Mouse (Mus musculus): ENCODE data around the gene Rbm48. TPM values are rescaled to one million over a fixed set of nuclear protein-coding genes. Genes with fewer than 3 reads are reported as not detected.

Gene Rbm48
- polyA plus RNA-seq, 1 experiment, result 13.0 TPM

DNA sequence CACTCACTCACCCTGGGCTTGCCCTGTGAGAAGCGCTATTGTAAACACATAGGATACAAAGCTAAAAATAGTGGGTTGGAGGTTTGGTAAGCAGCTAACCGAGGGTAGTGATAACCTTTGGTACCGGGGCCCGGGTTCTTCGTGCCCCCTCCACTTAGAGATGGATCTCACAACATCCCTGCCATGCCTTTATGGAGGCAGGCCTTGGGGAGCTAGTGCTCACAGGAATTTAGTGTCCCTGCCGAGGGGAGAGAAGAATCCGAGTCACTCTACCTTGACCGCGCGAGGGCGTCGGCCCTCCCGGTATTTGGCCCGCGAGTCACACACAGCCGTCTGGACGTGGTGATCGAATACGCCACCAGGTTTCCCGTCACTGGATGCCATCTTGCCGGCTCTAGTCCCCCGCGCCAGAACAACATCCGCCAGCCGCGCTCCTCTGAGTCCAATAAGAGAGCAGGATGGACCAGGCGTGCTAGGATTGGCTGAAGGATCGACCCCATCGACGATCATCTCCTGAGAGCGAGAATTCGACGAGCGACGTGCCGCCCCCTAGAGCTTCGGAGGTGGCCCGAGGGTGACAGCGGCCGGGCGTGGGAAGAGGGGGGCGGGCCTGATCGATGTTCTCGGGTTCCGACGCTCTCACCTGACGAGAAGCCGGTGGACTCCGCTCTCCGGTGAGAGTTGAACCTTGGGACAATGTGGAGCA is 539 bp downstream of the Rbm48 start, which contains the start of gene Pex1:
Gene Pex1 (plus strand): TSS at position 374 of the 706 bp plus-strand sequence.
- Histone ChIP-seq H3K4me1 (ENCODE audit: control insufficient read depth, insufficient read depth, low read length) (0 out of 2 replicates have a peak, but pooled peaks cover 3% of the 10 kb centered on the region), H3K4me3 (replicated peaks; ENCODE audit: insufficient read depth, low read depth, low read length) (peak within 1 kb of the TSS; percentile 95), H3K27ac (ENCODE audit: insufficient read depth, low read length) (peak within 1 kb of the TSS; percentile 72), H3K27me3 (ENCODE audit: control insufficient read depth, insufficient read depth, low read length) (no peaks in the 10 kb centered on the region)
- no peak for TF ChIP-seq CTCF (IDR thresholded peaks at IDR 0.05; ENCODE audit: borderline replicate concordance, insufficient read depth, low read depth, low read length)
- peak; percentile 37; the same call in 1 of the 2 replicates for TF ChIP-seq POLR2A (IDR thresholded peaks at IDR 0.05; ENCODE audit: borderline replicate concordance, insufficient read depth, low read length)
- WGBS, result under 1% methylated on average over 50 of the region's 50 CpGs
- peak; percentile 93 to 95 for DNase-seq

DNA sequence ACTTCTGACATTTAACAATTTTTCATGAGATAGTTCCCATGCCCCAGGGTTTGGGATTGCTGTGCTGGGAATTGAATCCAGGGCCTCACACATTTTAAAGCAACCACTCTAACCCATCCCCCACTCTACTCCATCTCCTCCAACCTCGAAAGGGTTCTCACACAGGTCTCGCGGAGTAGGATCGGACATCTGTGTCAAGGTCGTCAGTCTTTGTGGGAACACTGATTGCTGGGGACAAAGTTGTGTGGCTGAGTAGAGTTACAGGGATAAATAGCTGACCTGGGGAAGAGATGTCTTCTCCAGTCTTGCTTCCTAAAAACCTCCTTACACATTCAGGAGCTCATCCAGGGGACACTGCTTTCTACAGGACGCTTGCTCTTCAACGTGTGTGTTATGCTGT is 17.3 kb downstream of the Rbm48 start:
- no peaks in the 10 kb centered on the region for H3K27me3 ChIP-seq (ENCODE audit: control insufficient read depth, insufficient read depth, low read length)
- no peaks in the 10 kb centered on the region for H3K4me1 ChIP-seq (ENCODE audit: control insufficient read depth, insufficient read depth, low read length)
- TF ChIP-seq POLR2A (IDR thresholded peaks at IDR 0.05; ENCODE audit: borderline replicate concordance, insufficient read depth, low read length), result no peak
- no peak for TF ChIP-seq CTCF (IDR thresholded peaks at IDR 0.05; ENCODE audit: borderline replicate concordance, insufficient read depth, low read depth, low read length)
- H3K27ac ChIP-seq (ENCODE audit: insufficient read depth, low read length), result no peak overlapping the region
- no peak overlapping the region for H3K4me3 ChIP-seq (replicated peaks; ENCODE audit: insufficient read depth, low read depth, low read length)
- 93% methylated on average over 7 of the region's 7 CpGs for WGBS
- DNase-seq, result no peak

DNA sequence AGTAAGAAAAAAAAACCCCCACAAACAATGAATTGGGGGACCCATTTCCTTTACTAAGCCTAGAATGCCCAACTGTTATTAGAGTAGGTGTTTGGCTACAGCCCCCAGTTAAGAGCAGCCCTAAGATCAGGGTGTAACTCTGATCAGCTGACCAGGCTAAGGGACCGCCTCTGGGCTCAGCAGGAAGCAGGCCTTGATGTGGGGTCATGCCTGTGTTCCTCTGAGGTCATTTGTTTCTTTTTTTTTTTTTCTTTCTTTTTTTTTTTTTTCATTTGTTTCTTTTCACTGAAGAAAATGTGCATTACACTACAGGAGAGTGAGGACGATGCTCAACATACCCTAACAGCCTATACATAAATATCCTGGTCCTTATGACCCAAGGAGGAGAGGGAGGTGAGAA is 18.4 kb downstream of the Rbm48 start:
- Histone ChIP-seq H3K4me1 (ENCODE audit: control insufficient read depth, insufficient read depth, low read length) (no peaks in the 10 kb centered on the region), H3K27ac (ENCODE audit: insufficient read depth, low read length) (no peak overlapping the region), H3K4me3 (replicated peaks; ENCODE audit: insufficient read depth, low read depth, low read length) (no peak overlapping the region), H3K27me3 (ENCODE audit: control insufficient read depth, insufficient read depth, low read length) (no peaks in the 10 kb centered on the region)
- no peak for DNase-seq
- 95% methylated on average over 2 of the region's 2 CpGs for WGBS
- TF ChIP-seq POLR2A (IDR thresholded peaks at IDR 0.05; ENCODE audit: borderline replicate concordance, insufficient read depth, low read length), result no peak
- no peak for TF ChIP-seq CTCF (IDR thresholded peaks at IDR 0.05; ENCODE audit: borderline replicate concordance, insufficient read depth, low read depth, low read length)

DNA sequence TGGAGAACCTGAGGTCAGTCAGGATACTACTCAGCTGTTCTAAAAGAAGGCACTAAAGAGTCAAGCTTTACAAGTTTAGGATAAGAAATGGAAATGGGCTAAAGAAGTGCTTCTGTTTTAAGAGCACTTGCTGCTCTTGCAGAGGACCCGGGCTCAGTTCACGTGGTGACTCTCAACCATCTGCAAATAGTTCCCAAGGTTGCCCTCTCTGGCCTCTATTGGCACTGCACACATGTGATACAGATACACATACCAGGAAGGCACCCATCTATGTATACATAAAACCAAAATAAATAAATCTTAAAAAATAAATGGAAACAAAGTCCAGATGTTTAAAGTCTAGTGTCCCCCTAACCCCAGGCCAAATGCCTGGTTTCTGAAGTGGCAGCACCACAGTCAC is 21.6 kb downstream of the Rbm48 start:
- TF ChIP-seq POLR2A (IDR thresholded peaks at IDR 0.05; ENCODE audit: borderline replicate concordance, insufficient read depth, low read length) (no peak), CTCF (IDR thresholded peaks at IDR 0.05; ENCODE audit: borderline replicate concordance, insufficient read depth, low read depth, low read length) (no peak)
- 100% methylated on average over 2 of the region's 2 CpGs for WGBS

DNA sequence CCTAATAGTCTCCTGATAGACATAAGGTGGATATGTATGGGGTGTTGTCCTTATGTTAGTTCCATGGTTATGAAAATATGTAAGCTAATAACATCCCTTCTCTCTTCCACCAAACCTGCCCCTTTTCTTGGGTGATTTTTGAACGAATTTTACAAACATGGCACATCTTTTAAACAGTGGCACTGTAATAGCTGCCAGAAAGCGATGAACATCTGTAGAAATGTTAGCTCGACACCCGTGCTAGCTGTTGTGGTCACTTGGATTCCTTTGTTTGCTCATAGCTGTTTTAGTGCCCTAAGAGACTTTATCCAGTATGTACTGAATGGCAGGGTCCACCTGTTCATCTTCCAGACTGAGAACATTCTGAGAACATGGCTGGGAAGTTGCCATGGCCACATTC is 25.1 kb downstream of the Rbm48 start, which contains the start of gene 1700109H08Rik:
Gene 1700109H08Rik (plus strand): TSS at position 301 of the 400 bp plus-strand sequence.
- Histone ChIP-seq H3K27me3 (ENCODE audit: control insufficient read depth, insufficient read depth, low read length) (no peaks in the 10 kb centered on the region), H3K4me3 (replicated peaks; ENCODE audit: insufficient read depth, low read depth, low read length) (no peak within 1 kb of the TSS), H3K27ac (ENCODE audit: insufficient read depth, low read length) (no peak within 1 kb of the TSS), H3K4me1 (ENCODE audit: control insufficient read depth, insufficient read depth, low read length) (no peaks in the 10 kb centered on the region)
- TF ChIP-seq CTCF (IDR thresholded peaks at IDR 0.05; ENCODE audit: borderline replicate concordance, insufficient read depth, low read depth, low read length) (no peak), POLR2A (IDR thresholded peaks at IDR 0.05; ENCODE audit: borderline replicate concordance, insufficient read depth, low read length) (no peak)
- WGBS, result 94% methylated on average over 4 of the region's 4 CpGs
- no peak for DNase-seq

More for the DNA sequence above, 21.6 kb downstream of the Rbm48 start:
- no peak overlapping the region for H3K27ac ChIP-seq (ENCODE audit: insufficient read depth, low read length)
- no peaks in the 10 kb centered on the region for H3K27me3 ChIP-seq (ENCODE audit: control insufficient read depth, insufficient read depth, low read length)
- no peak for DNase-seq
- H3K4me1 ChIP-seq (ENCODE audit: control insufficient read depth, insufficient read depth, low read length), result no peaks in the 10 kb centered on the region
- H3K4me3 ChIP-seq (replicated peaks; ENCODE audit: insufficient read depth, low read depth, low read length), result no peak overlapping the region

DNA sequence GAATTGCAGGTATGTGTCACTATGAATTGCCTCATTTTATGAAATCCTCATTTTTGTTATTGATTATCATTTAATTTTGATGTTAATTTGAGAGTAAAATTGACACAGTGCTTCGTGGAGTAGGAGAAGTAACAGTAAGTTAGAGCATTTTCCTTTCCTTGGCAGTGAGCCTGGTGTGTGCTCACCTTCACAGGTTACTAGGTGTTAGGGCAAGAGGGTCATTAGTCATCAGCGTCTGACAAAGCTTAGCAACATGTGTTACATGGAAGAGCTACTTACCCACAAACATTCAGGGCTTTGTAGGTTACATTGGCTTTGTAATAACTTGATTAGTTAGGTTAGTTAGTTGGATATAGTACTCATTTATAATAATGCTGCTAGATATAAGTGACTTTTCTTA is 42.2 kb downstream of the Rbm48 start:
- Histone ChIP-seq H3K4me1 (ENCODE audit: control insufficient read depth, insufficient read depth, low read length) (no peaks in the 10 kb centered on the region), H3K27me3 (ENCODE audit: control insufficient read depth, insufficient read depth, low read length) (no peaks in the 10 kb centered on the region), H3K27ac (ENCODE audit: insufficient read depth, low read length) (no peak overlapping the region), H3K4me3 (replicated peaks; ENCODE audit: insufficient read depth, low read depth, low read length) (no peak overlapping the region)
- TF ChIP-seq POLR2A (IDR thresholded peaks at IDR 0.05; ENCODE audit: borderline replicate concordance, insufficient read depth, low read length), result no peak
- TF ChIP-seq CTCF (IDR thresholded peaks at IDR 0.05; ENCODE audit: borderline replicate concordance, insufficient read depth, low read depth, low read length), result no peak
- no peak for DNase-seq
- WGBS, result 66% methylated on average over 2 of the region's 2 CpGs

DNA sequence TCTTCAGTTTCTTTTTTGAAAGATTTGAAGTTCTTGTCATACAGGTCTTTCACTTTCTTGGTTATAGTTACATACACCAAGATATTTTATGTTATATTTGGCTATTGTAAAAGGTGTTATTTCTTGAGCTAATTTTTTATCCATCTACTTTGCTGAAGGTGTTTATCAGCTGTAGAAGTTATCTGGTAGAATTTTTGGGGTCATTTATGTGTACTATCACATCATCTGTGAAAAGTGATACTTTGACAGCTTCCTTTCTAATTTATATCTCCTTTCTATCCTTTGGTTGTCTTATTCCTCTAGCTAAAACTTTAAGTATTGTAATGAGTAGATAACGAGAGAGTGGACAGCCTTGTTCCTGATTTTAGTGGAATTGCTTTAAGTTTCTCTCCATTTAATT is 44.9 kb downstream of the Rbm48 start:
- Histone ChIP-seq H3K27me3 (ENCODE audit: control insufficient read depth, insufficient read depth, low read length) (no peaks in the 10 kb centered on the region), H3K27ac (ENCODE audit: insufficient read depth, low read length) (no peak overlapping the region), H3K4me3 (replicated peaks; ENCODE audit: insufficient read depth, low read depth, low read length) (no peak overlapping the region), H3K4me1 (ENCODE audit: control insufficient read depth, insufficient read depth, low read length) (no peaks in the 10 kb centered on the region)
- DNase-seq, result no peak
- no peak for TF ChIP-seq POLR2A (IDR thresholded peaks at IDR 0.05; ENCODE audit: borderline replicate concordance, insufficient read depth, low read length)
- TF ChIP-seq CTCF (IDR thresholded peaks at IDR 0.05; ENCODE audit: borderline replicate concordance, insufficient read depth, low read depth, low read length), result no peak
- 91% methylated on average over 1 of the region's 1 CpGs for WGBS

DNA sequence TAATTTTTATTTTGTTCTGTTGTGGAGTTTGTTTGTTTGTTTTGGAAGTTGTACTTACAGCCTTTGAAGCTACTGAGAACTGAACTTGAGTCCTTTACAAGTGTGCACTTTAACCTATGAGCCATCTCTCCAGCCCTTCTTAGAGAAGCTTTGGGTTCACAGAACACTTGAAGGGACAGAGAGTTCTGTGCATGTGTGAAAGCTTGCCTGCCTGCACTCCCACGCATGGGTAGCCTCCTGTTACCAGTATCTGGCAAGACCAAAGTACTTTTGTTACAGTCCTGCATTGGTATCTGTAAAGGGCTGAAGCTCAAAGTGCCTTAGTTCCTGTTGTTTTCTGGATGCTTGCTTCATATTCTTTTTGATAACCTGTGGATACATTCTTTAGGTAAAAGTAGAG is 50.2 kb downstream of the Rbm48 start:
- 72% methylated on average over 1 of the region's 1 CpGs for WGBS
- no peak for TF ChIP-seq CTCF (IDR thresholded peaks at IDR 0.05; ENCODE audit: borderline replicate concordance, insufficient read depth, low read depth, low read length)
- Histone ChIP-seq H3K4me3 (replicated peaks; ENCODE audit: insufficient read depth, low read depth, low read length) (no peak overlapping the region), H3K27ac (ENCODE audit: insufficient read depth, low read length) (no peak overlapping the region), H3K27me3 (ENCODE audit: control insufficient read depth, insufficient read depth, low read length) (no peaks in the 10 kb centered on the region), H3K4me1 (ENCODE audit: control insufficient read depth, insufficient read depth, low read length) (peaks cover 8% of the 10 kb centered on the region)
- DNase-seq, result no peak
